Mouse (Mus musculus) right cerebral cortex, postnatal 36 days (tissue): ENCODE data around the gene Fstl1.

Experiments
- DNase-seq, 2 experiments: peaks; one replicate each; pipeline ENCODE4 v3.0.0; 2022; ENCODE audit warnings: low spot score in 2 of 2, mixed read lengths in 1 of 2

Fstl1 gene

GRCm38 (mm10) chr16:37776860-37777651 lies at the start of gene Fstl1:
TSS of gene Fstl1 (plus strand) at chr16:37776873.
- no peak for DNase-seq

DNA sequence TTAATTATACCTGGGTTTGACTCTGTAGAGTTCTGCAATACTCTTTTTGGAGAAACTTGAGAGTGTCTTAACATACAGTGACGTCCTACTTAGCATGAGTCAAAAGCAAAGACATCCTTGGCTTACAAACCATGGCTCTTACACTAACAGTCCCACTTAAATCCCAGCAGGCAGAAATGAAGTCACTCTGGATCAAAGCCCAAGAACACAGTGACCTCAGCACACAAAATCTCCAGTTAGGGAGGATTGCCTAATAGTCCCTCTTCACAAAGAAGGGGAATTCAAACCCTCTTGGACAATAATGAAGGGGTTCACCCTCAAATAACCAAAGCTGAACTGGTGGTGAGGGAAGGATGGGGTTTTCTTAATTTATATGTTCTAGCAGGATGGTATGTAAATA lies 48.0 kb upstream of the Fstl1 start:
- DNase-seq: no peak

DNA sequence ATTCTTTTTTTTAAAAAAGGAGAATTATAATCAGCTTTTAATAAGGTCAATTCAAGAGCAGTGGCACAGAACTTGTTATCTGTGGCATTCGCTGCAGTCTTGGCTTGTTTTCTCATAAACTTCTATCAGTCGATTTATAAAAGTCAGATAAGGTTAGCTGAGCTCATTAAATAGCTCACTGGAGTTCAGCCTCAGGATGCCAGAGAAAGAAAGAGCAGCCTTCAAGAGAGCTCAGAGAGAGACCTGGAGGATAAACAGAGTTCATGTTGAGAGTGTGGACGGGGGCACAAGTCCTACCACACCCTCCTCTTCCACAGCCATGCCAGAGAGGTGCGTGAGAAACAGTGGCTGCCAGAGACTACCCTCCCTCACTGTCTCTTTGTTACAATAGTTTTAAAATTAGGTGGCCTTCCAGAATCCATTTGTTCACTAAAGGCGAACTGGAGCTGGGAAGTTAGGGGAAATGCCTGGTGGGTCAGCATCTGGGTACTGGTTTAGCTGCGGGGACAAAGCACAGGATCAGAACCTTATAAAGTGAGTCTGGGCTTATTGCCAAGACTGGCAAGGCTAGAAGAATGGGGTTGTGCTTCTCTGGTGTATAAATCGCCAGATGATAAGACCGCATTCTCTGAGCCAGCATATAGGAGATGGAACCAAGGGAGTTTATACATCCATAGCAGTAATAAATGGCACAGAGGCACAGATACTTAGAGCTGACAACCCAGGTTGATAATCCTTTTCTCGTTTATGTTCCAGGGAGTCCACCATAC lies 47.1 kb upstream of the Fstl1 start:
- DNase-seq: no peak

DNA sequence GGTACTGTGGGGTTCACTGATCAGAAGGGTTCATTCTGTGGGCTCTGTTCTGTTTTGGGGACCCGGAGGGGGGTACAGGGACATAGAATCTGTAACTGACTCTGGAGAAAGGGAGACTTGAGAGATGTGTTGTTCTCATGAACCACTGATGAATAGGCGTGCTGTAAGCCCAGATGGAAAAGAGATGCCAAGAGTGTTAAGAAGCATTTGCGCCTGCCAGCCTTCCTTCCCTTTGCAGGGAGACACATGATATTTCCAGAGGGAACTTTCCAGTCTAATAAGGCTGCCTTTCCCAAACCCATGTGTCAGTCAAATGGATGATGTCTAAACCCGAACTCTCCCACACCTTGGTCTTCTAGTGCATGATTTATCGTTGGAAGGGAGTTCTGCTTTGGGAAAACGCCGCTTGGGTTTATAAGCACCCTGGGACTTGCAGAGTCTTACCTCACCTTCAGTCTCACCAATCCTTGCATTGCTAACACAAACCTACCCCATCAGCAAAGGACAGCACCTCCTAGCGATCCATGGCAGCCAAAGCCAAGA lies 46.3 kb upstream of the Fstl1 start:
- no peak for DNase-seq

GRCm38 (mm10) chr16:37731431-37731830 lies 45.2 kb upstream of the Fstl1 start:
- no peak for DNase-seq

GRCm38 (mm10) chr16:37732023-37732761 lies 44.5 kb upstream of the Fstl1 start:
- DNase-seq: no peak

GRCm38 (mm10) chr16:37740076-37740475 lies 36.6 kb upstream of the Fstl1 start:
- DNase-seq: no peak

- no peak for DNase-seq
Measured at GRCm38 (mm10) chr16:37742266-37742665, 34.4 kb upstream of the Fstl1 start.

- no peak for DNase-seq
Measured at GRCm38 (mm10) chr16:37752876-37753275, 23.8 kb upstream of the Fstl1 start.

- no peak for DNase-seq
Measured at GRCm38 (mm10) chr16:37753809-37754208, 22.9 kb upstream of the Fstl1 start.

DNA sequence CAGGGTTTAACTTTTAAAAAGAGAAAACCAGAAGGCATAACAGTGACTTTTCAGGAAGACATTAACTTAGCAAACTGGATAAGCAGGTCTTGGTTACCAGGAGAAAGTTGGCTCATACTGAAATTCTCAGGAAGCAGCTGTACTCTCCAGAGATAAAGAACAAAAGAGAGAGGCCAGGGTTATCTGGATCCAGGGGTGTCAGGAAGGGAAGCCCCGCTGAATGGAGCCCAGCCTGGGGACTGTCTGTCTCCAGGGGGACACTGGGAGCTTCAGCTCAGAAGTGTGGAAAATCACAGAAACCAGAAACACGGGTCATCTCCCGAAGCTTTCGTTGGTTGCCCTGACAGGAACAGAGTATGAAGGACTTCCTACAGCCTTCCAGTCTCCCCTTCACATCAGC lies 22.2 kb upstream of the Fstl1 start:
- DNase-seq: no peak

GRCm38 (mm10) chr16:37757223-37757622 lies 19.4 kb upstream of the Fstl1 start:
- no peak for DNase-seq

DNA sequence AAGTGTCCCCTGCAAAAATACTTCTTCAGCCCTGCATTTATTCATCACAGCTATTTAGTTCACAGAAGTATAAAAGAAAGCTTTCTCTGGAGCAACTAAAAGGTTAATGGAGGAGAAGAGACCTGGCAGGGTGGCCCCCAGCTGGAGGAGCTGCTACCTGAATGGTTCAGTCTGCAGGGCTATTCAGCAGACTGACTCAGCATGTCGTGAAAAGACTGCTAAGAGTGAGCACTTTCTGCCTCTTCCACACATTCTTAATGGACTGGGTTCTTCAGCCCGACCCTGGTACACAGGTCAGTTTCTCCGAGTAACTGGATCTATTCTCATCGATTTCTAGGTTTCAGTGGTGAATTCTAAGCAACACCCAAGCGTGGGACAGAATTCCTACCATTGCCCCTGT lies 12.9 kb upstream of the Fstl1 start:
- no peak for DNase-seq

DNA sequence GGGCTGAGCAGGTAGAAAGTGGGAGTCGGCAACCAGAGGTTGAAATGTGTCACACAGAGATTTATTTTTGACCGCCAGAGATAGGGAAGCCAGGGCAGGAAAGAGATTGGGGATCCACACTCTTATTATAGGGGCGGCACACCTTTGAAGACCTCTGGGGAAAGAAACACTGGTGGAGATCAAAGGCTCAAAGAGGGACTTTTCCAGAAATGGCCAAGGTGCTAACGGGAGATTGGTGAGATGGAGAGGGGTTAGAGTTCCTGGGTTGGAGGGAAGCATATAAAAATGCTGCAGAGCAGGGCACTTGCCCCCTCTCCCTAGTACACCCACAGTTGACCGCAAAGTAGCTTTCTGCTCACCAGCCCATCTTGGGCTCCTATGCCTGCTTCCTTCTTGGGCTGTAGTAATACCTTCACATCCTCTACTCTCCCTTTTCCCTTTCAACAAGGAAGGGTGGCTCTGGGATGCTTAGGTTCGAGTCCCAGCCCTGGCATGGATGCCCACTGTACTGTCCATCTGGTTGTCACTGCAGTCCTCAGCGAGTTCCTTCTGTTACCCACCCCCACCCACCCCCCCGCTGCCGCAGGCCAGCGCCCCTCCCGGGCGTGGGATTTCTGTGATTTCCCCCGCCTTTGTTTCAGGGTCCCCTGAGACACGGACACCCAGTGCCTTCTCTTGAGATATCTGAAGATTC lies 360 bp upstream of the Fstl1 start:
- DNase-seq: no peak

DNA sequence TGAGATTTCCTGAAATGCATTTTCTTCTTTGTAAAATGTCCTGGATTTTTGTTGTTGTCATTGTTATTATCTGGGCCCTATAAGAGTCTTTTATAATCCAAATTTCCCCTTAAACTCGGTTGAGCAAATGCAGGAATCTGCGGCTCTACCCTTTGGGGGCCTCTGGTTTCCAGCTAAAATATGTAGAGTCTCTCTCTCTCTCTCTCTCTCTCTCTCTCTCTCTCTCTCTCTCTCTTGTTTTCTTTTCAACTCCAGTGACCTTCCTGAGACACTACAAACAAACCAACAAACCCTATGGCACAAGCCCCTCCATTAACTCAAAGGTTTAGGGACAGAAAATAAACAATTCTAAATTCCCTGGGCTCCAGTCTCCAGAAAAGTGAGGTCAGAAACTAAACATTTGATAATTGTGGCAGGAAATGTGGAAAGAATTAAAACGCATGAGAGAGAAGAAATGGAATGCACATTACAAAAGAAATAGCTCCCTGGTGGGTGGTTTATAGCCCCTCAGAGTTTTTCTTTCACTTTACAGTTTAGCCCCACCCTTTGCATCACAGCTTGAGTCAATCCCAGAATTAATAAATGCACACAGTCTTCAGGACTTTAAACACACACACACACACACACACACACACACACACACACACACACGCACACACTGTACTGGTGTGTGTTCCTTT lies 1.3 kb downstream of the Fstl1 start:
- no peak for DNase-seq

GRCm38 (mm10) chr16:37778529-37778928 lies 1.9 kb downstream of the Fstl1 start:
- no peak for DNase-seq

GRCm38 (mm10) chr16:37779651-37780280 lies 3.1 kb downstream of the Fstl1 start:
- DNase-seq: no peak

DNA sequence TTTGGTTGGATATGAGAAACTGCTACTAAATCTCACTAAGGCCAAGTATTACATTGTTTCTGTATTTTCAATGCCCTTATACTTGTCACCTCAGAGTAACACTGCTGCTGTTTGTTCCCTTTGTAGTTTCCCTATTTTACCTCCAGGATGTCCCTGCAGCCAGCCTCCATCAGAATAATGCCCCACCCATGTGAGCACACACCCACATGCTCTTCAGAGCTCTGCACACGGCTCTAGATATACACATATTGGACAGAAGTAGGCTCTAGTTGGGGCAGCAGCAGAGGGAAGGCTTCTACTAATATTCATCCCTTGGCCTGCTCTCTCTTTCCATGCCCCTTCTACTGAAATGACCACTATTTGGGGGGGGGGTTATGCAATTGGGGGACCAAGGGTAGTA lies 3.7 kb downstream of the Fstl1 start:
- no peak for DNase-seq

DNA sequence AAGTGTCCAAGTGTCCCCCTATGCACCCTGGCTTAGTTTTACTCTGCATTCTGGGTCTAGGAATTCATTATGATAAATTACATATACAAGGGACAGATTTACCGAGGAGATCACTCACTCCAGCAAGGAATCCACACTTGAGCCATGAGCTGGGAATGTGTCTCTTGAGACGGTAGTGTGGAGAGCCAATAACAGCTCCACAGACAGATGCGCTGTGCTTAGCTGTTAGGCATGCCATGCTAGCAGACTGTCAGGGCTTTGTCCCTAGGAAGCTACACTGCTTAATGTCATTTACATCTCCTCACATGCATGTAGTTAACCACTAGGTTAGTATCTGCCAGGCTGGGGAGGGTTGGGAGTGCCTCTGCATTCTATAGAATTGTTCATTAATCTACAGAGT lies 4.2 kb downstream of the Fstl1 start:
- DNase-seq: no peak

- DNase-seq: no peak
Measured at GRCm38 (mm10) chr16:37784526-37784925, 7.9 kb downstream of the Fstl1 start.
